Mouse (Mus musculus) bone marrow, adult 2 months (tissue): Measurements from ENCODE around the gene Itgae. TPM values are rescaled to one million over a fixed set of nuclear protein-coding genes. Genes with fewer than 3 reads are reported as not detected.

Source experiments
- H3K27ac ChIP-seq: fragments of 200-500 bp; 2 replicates; pipeline ENCODE4 v1.5.1; 2012; ENCODE audit warnings: low read depth, mild to moderate bottlenecking, control low read depth, inconsistent platforms, low read length; ENCODE audit not compliant: control insufficient read depth, poor library complexity, insufficient read depth
- H3K4me1 ChIP-seq: fragments of 200-500 bp; 2 replicates; pipeline ENCODE4 v1.6.1; 2011; ENCODE audit warnings: low read length; ENCODE audit not compliant: control insufficient read depth, insufficient read depth
- H3K4me3 ChIP-seq: fragments of 200-500 bp; replicated peaks from 2 replicates; pipeline ENCODE3; 2011; ENCODE audit warnings: mild to moderate bottlenecking, low read depth, low read length, control low read depth; ENCODE audit not compliant: control insufficient read depth
- CTCF ChIP-seq: fragments of 200-500 bp; IDR thresholded peaks from 2 replicates; pipeline ENCODE4 v1.5.1; 2011; ENCODE audit warnings: low read length, control low read depth; ENCODE audit not compliant: control insufficient read depth, insufficient read depth
- POLR2A ChIP-seq: fragments of 200-500 bp; IDR thresholded peaks from 2 replicates; pipeline ENCODE4 v1.6.1; 2011; ENCODE audit warnings: low read depth, mild to moderate bottlenecking, control low read depth, low read length, borderline replicate concordance; ENCODE audit not compliant: control insufficient read depth
- WGBS: fragments of 180-500 bp; shearing (Covaris S2); methylation state at CpG from one replicate; pipeline ENCODE4 v1.1.7; 2018; 5-methylcytosine and 5-hydroxymethylcytosine counted together
- polyA plus RNA-seq: library from polyadenylated mRNA; stranded (reverse); fragments of >200 nt; gene quantifications from 2 replicates; pipeline ENCODE4 v1.2.4, GENCODE M21; 2011; ENCODE audit warnings: low replicate concordance; ENCODE audit not compliant: missing spikeins, insufficient read depth, insufficient read length

Gene Itgae
- polyA plus RNA-seq, 1 experiment: 1.2 TPM

DNA sequence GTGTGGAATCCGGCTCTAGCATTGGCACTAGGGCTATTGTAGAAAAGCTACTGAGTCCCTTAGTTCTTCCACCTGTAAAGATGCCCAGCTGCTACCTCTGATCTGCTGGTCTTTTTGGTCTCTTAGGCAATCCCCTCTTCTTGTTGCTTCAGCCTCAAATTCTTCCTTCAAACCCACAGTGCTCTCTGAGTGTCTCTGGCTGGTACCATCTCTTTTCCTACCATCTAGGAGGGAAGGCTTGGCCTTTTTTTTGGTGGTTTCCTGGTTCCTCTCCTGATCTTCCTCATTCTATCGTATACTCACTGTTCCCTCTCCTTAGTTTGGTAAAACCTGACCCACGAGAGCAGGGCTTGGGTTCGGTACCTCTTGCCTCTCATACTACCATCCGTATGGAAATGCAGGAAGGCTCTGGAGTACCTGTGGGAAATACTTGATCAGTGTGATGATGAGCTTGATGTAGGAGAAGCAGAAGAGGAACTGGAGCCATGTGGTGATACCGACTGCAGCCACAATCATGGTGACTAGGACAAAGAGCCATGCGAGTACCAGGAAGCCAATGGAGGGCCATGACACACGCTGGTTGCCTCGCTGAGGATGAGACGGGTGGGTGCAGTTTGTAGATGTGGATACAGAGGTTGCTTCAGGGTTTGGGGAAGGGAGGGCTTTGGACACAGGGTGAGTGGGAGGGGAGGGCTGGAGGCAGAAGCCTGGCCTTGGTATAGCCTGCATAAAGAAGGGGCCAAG, 95.7 kb downstream of the Itgae start:
- 54% methylated on average over 10 of the region's 10 CpGs for WGBS
- Histone ChIP-seq H3K27ac (0 out of 2 replicates have a peak overlapping the region, but pooled peaks have one; percentile 1), H3K4me3 (no peak overlapping the region), H3K4me1 (peaks cover 3% of the 10 kb centered on the region)
- TF ChIP-seq CTCF (no peak), POLR2A (no peak)

DNA sequence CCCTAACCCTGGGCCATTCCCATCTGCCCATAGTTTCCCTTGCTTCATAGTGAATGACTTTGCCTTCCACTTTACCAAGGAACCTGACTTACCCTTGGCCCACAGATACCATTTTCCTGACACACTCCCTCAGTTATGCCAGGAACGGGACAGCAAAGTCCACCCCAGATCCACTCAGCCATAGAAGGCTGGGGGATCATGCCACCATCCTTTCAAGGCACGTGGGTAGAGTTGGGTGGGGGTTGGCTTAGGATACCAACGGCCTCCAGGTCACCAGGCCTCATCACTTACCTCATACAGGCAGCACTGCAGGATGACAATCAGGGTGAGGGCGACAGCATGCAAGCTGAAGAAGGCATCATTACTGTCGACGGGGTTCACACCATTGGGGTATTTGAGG, 96.8 kb downstream of the Itgae start:
- H3K4me1 ChIP-seq: peaks cover 3% of the 10 kb centered on the region
- 84% methylated on average over 6 of the region's 6 CpGs for WGBS
- no peak overlapping the region for H3K27ac ChIP-seq
- TF ChIP-seq CTCF (no peak), POLR2A (no peak)
- no peak overlapping the region for H3K4me3 ChIP-seq

DNA sequence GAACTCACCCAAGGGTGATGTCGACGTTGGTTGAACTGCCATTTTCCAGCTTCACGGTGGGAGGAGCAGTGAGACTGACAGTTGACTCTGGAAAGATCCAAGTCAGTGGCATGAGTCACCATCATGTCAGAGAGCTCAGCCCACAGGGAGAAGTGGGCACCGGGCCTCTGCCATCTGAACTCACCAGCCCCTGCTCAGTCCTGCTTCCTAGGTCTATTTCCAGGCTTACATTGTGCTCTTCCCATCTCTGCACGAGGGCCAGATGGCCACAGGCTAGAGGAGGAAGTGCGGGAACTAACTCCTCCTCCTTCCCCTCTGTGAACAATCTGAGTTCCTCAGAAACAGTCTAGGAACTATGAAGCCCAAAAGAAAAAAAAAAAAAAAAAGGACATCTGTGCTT, 102.7 kb downstream of the Itgae start:
- no peaks in the 10 kb centered on the region; the same call in 1 of the 2 replicates for H3K4me1 ChIP-seq
- TF ChIP-seq CTCF (no peak), POLR2A (no peak)
- 36% methylated on average over 6 of the region's 6 CpGs for WGBS
- H3K4me3 ChIP-seq: no peak overlapping the region
- no peak overlapping the region for H3K27ac ChIP-seq

DNA sequence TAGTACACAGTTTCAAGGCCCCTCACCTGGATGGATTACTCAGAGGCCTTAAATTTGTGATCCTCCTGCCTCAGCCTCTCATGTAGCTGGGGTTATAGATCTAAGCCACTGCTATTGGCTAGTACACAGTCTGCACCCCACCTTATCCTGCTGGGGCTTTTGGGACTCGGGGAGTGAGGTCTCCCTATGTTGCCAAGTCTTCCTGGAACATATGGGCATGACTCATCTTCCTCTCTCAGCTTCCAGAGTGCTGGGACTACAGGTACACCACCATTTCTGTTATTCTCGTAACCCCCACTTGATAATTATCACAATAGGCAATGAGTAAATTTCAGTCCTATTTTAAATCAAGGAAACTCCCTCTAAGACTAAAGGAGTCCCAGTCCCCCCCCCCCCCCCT, 104.1 kb downstream of the Itgae start:
- TF ChIP-seq POLR2A (no peak), CTCF (no peak)
- no peaks in the 10 kb centered on the region; the same call in 1 of the 2 replicates for H3K4me1 ChIP-seq
- no peak overlapping the region for H3K27ac ChIP-seq
- WGBS: 61% methylated on average over 2 of the region's 2 CpGs
- H3K4me3 ChIP-seq: no peak overlapping the region

Other genes starting within 250 kb of the Itgae start
- 153 and 281 TPM in 2 replicates for gene Atp2a3, start 129.4 kb upstream of the Itgae start, polyA plus RNA-seq
- 19.8 and 31.7 TPM in 2 replicates for gene P2rx1, start 91.5 kb upstream of the Itgae start, polyA plus RNA-seq
- 3.3 and 8.7 TPM in 2 replicates for gene Camkk1, start 71.6 kb upstream of the Itgae start, polyA plus RNA-seq
- 6.8 and 8.0 TPM in 2 replicates for gene Ncbp3, start 42.8 kb upstream of the Itgae start, polyA plus RNA-seq
- 8.7 and 15.2 TPM in 2 replicates for gene Haspin, start 47.7 kb downstream of the Itgae start, polyA plus RNA-seq
- 0.85 TPM in 1 of 2 replicates, not detected in the other for gene P2rx5, start 69.8 kb downstream of the Itgae start, polyA plus RNA-seq
- gene Emc6, start 86.5 kb downstream of the Itgae start, polyA plus RNA-seq: 34.9 and 46.1 TPM in 2 replicates
- gene Tax1bp3, start 86.5 kb downstream of the Itgae start, polyA plus RNA-seq: 5.4 and 9.9 TPM in 2 replicates
- gene Ctns, start 108.5 kb downstream of the Itgae start, polyA plus RNA-seq: 9.3 and 10.2 TPM in 2 replicates
- gene Shpk, start 108.9 kb downstream of the Itgae start, polyA plus RNA-seq: 0.81 and 1.4 TPM in 2 replicates
- not detected in 2 replicates for gene Trpv1, start 143.7 kb downstream of the Itgae start, polyA plus RNA-seq
- not detected in 2 replicates for gene Trpv3, start 176.8 kb downstream of the Itgae start, polyA plus RNA-seq
- gene Aspa, start 239.0 kb downstream of the Itgae start, polyA plus RNA-seq: 1.7 and 2.0 TPM in 2 replicates
- gene Gm49340, start 239.2 kb downstream of the Itgae start, polyA plus RNA-seq: not detected in 2 replicates
- gene Spata22, start 239.2 kb downstream of the Itgae start, polyA plus RNA-seq: not detected in 2 replicates